Mouse (Mus musculus) hindbrain, postnatal 0 days (tissue): ENCODE measurements around the gene Pced1b. TPM values are rescaled to one million over a fixed set of nuclear protein-coding genes. Genes with fewer than 3 reads are reported as not detected.

ENCODE experiments used
- ATAC-seq: fragments of 200-750 bp; cut with Nextera tagmentation; 2 replicates; pipeline ENCODE4 v1.8.0; 2017; ENCODE audit warnings: mild to moderate bottlenecking, moderate TSS enrichment, moderate library complexity
- DNase-seq: peaks from one replicate; pipeline ENCODE4 v3.0.0-alpha.2; 2015; ENCODE audit warnings: low spot score
- H3K27ac ChIP-seq: fragments of 300-500 bp; sonication (generic); 2 replicates; pipeline ENCODE4 v1.5.1; 2014; ENCODE audit warnings: mild to moderate bottlenecking
- H3K27me3 ChIP-seq: fragments of 300-500 bp; sonication (generic); 2 replicates; pipeline ENCODE4 v1.6.1; 2014; ENCODE audit warnings: low read length, mixed read lengths; ENCODE audit not compliant: insufficient read depth
- H3K36me3 ChIP-seq: fragments of 300-500 bp; sonication (generic); 2 replicates; pipeline ENCODE4 v1.6.1; 2014; ENCODE audit warnings: low read length, mixed read lengths; ENCODE audit not compliant: insufficient read depth
- H3K4me1 ChIP-seq: fragments of 300-500 bp; sonication (generic); 2 replicates; pipeline ENCODE4 v1.6.1; 2014; ENCODE audit warnings: antibody characterized with exemption, low read length, mixed read lengths; ENCODE audit not compliant: insufficient read depth
- H3K4me2 ChIP-seq: fragments of 300-500 bp; sonication (generic); 2 replicates; pipeline ENCODE4 v1.6.1; 2014; ENCODE audit warnings: low read depth, mild to moderate bottlenecking, low read length, moderate library complexity, mixed read lengths
- H3K4me3 ChIP-seq: fragments of 300-500 bp; sonication (generic); 2 replicates; pipeline ENCODE4 v1.5.1; 2014; ENCODE audit warnings: low read length
- H3K9ac ChIP-seq: fragments of 300-500 bp; sonication (generic); replicated peaks from 2 replicates; pipeline ENCODE4 v1.6.1; 2014; ENCODE audit warnings: mild to moderate bottlenecking, low read length, moderate library complexity, mixed read lengths
- H3K9me3 ChIP-seq: fragments of 300-500 bp; sonication (generic); 2 replicates; pipeline ENCODE4 v1.6.1; 2016; ENCODE audit warnings: low read length, mixed read lengths
- CTCF ChIP-seq: IDR thresholded peaks from 2 replicates; pipeline ENCODE4 v1.5.1; 2016; ENCODE audit warnings: antibody characterized with exemption, control low read depth, low read depth
- WGBS: fragments of 180-500 bp; shearing (Covaris S2); extraction: QIAGEN DNeasy Blood & Tissue Kit; methylation state at CpG from one replicate; pipeline ENCODE4 v1.1.7; 2014; 5-methylcytosine and 5-hydroxymethylcytosine counted together
- polyA plus RNA-seq: library from polyadenylated mRNA; unstranded; fragments of >200 nt; fragmentation: Nextera tagmentation; extraction: Ambion mirVana; gene quantifications from 2 replicates; pipeline ENCODE4 v1.2.1, GENCODE M21; 2015
- total RNA-seq: library from RNA; depleted of rRNA; stranded (reverse); fragments of >200 nt; gene quantifications from 2 replicates; pipeline ENCODE4 v1.2.3, GENCODE M21; 2014

The Pced1b gene
- total and polyA plus RNA-seq, 2 experiments from 2014 or later = 5.0 to 6.7 TPM

DNA sequence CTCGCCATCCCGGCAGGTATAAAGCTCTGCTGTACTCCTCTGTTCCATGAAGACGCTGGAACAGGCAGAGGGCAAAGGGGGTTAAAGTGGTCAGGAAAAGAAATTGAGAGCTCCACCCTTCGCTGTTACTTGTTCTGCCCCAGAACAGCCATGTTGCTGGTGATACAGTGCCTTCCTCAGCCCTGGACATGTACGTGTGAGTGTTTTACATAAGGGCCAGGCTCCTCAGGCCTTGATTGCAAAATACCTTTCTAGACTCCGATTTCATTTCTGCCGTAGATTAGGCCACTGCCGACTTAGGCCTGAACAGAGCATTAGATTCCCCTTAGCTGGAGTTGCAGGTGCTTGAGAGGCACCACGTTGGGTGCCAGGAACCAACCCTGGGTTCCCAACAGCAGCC, 97.0 kb downstream of the Pced1b start:
- TF ChIP-seq CTCF = no peak
- H3K4me3 ChIP-seq = no peak overlapping the region
- no peak overlapping the region for H3K4me2 ChIP-seq
- WGBS = 91% methylated on average over 9 of the region's 9 CpGs
- no peaks in the 10 kb centered on the region for H3K27me3 ChIP-seq
- no peaks in the 10 kb centered on the region for H3K36me3 ChIP-seq
- no peaks in the 10 kb centered on the region for H3K9me3 ChIP-seq
- no peak overlapping the region for H3K9ac ChIP-seq
- no peaks in the 10 kb centered on the region for H3K4me1 ChIP-seq
- no peak for DNase-seq
- no peak overlapping the region for H3K27ac ChIP-seq
- no peak for ATAC-seq

DNA sequence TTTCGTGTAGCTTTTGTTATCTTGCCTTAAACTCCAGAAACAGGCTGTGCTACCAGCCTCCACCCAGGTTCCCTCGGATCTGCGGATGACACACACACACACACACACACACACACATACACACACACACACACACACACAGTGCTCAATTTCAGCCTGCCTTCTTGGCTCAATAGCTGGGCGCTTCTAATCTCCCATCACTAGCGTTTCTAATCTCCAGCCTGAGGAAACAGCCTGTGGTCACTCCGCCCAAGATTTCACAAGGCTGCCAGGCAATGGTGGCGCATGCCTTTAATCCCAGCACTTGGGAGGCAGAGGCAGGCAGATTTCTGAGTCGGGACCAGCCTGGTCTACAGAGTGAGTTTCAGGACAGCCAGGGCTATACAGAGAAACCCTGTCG, 98.2 kb downstream of the Pced1b start:
- no peak for DNase-seq

DNA sequence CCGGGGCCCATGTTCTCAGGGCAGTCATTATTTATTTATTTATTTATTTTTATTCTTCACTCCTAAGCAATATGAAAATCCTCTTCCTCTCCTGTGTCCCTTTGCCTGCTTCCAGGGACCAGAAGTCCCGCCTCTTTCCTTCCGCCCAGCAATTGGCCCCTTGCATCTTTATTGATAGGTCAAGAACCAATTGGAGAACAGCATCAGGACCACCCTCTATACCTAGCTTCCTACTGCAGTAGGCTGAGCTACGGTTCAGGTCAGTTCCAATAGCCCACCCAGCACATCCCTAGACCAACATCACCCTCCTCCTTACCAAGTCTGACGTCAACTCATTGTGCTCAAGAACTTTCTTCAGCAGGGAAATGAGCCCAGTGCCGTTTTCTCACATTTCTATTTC, 99.0 kb downstream of the Pced1b start:
- Histone ChIP-seq H3K9me3 (no peaks in the 10 kb centered on the region), H3K27ac (no peak overlapping the region), H3K9ac (no peak overlapping the region), H3K4me1 (no peaks in the 10 kb centered on the region), H3K36me3 (no peaks in the 10 kb centered on the region), H3K4me2 (no peak overlapping the region), H3K27me3 (no peaks in the 10 kb centered on the region), H3K4me3 (no peak overlapping the region)
- no peak for ATAC-seq
- no peak for TF ChIP-seq CTCF
- no peak for DNase-seq
- 77% methylated on average over 6 of the region's 6 CpGs for WGBS

More for the DNA sequence above, 98.2 kb downstream of the Pced1b start:
- ATAC-seq = no peak
- H3K4me3 ChIP-seq = no peak overlapping the region
- H3K27me3 ChIP-seq = no peaks in the 10 kb centered on the region
- no peak overlapping the region for H3K9ac ChIP-seq
- H3K4me2 ChIP-seq = no peak overlapping the region
- H3K27ac ChIP-seq = no peak overlapping the region
- H3K9me3 ChIP-seq = no peaks in the 10 kb centered on the region
- H3K36me3 ChIP-seq = no peaks in the 10 kb centered on the region
- TF ChIP-seq CTCF = no peak
- 94% methylated on average over 9 of the region's 9 CpGs for WGBS
- H3K4me1 ChIP-seq = no peaks in the 10 kb centered on the region

DNA sequence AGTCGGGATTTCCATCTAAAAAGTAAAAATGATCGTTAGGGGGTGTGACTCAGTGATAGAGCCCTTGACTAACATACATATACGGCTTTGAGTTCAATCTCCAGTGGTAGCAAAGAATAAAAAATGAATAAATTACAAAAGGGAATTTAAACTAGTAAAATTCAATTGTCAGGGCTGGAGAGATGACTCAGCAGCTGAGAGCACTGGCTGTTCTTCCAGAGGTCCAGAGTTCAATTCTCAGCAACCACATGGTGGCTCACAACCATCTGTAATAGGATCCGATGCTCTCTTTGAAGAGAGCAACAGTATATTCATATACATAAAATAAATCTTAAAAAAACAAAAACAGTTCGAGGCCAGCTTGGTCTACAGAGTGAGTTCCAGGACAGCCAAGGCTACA, 99.5 kb downstream of the Pced1b start:
- ATAC-seq (no peak), DNase-seq (no peak)
- Histone ChIP-seq H3K4me2 (no peak overlapping the region), H3K27ac (no peak overlapping the region), H3K4me1 (no peaks in the 10 kb centered on the region), H3K9me3 (no peaks in the 10 kb centered on the region), H3K27me3 (no peaks in the 10 kb centered on the region), H3K4me3 (no peak overlapping the region), H3K36me3 (no peaks in the 10 kb centered on the region), H3K9ac (no peak overlapping the region)
- TF ChIP-seq CTCF = no peak
- 87% methylated on average over 5 of the region's 5 CpGs for WGBS

DNA sequence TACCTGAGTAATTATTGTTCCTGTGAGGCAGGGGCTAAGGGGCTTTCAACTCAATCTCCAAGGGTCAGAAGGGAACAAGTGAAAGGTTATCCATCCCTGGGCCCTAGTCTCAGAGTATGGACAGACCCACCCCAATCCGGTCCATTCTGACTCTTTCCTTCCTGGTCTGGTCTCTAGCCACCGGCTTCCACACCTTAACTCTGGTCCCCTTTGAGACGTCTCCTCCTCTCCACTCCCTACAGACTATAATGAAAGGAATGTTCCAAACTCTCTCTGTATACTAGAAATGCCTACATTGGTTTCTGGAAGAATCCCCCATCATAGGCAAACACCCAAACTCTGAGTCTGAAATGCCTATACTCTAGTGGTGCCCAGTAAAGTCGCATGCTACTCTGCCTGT, 100.0 kb downstream of the Pced1b start:
- Histone ChIP-seq H3K9me3 (no peaks in the 10 kb centered on the region), H3K4me3 (no peak overlapping the region), H3K9ac (no peak overlapping the region), H3K27me3 (no peaks in the 10 kb centered on the region), H3K27ac (no peak overlapping the region), H3K36me3 (no peaks in the 10 kb centered on the region), H3K4me1 (no peaks in the 10 kb centered on the region), H3K4me2 (no peak overlapping the region)
- 86% methylated on average over 4 of the region's 4 CpGs for WGBS
- ATAC-seq (no peak), DNase-seq (no peak)
- TF ChIP-seq CTCF = no peak

DNA sequence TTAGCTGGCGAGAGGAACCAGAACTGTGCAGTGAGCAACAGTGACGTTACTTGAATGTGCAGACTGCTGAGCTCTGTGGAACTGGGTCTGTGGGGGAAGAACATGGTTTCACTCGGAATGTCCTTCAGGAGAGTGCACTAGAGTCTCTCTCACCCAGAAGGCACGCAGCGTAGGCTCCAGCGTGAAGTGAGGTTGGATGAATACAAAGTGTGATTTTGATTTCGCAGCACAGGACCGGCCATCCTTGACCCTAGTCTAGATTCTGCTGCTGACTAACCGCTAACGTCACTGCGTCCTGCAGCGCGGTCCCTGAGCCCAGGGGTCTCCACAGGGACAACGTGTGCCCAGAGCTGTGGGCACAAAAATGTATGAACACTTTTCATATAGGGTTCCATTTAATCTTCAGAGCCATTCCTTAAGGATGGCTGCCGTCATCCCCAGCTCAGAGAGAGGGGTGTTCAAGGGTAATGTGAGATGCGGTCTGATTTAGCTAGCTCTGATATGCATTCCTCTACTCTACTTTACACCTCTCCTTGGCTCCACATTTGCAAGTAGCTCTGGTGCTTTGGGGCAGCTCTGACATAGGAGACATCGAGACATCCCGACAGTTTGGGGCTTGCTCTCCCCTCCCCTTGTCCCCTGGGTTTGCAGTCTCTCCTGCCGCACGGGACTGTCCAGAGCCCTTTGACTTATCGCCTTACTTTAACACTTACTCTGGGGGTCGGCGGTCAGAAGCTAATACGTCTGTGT, 101.8 kb downstream of the Pced1b start:
- no peak for TF ChIP-seq CTCF
- no peaks in the 10 kb centered on the region for H3K4me1 ChIP-seq
- no peaks in the 10 kb centered on the region for H3K36me3 ChIP-seq
- no peak overlapping the region for H3K27ac ChIP-seq
- H3K27me3 ChIP-seq = no peaks in the 10 kb centered on the region
- no peak overlapping the region for H3K4me3 ChIP-seq
- no peaks in the 10 kb centered on the region for H3K9me3 ChIP-seq
- WGBS = 87% methylated on average over 24 of the region's 24 CpGs
- H3K4me2 ChIP-seq = no peak overlapping the region
- no peak overlapping the region for H3K9ac ChIP-seq
- ATAC-seq (no peak), DNase-seq (no peak)

DNA sequence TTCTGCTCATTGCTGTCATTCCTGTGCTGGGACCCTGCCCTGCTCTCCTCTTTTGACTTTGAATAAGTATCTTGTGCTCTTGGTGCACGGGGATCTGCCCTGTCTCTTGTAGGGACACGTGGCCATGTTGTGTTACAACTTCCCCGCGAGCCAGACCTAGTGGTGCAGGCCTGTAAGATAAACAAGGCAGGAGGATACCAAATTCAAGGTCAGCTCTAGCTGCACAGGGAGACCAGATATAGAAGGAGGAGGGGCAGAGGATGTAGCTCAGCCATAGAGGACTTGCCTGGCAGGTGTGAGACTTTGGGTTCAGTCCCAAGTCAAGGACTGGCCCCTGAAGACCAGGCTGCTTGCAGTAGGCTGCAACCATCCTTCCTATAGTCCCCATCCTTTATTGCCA, 103.6 kb downstream of the Pced1b start:
- 89% methylated on average over 4 of the region's 4 CpGs for WGBS

More for the DNA sequence above, 103.6 kb downstream of the Pced1b start:
- DNase-seq (no peak), ATAC-seq (no peak)
- no peaks in the 10 kb centered on the region for H3K27me3 ChIP-seq
- no peak overlapping the region for H3K4me3 ChIP-seq
- H3K27ac ChIP-seq = no peak overlapping the region
- no peak for TF ChIP-seq CTCF
- H3K36me3 ChIP-seq = no peaks in the 10 kb centered on the region
- H3K4me1 ChIP-seq = no peaks in the 10 kb centered on the region
- H3K4me2 ChIP-seq = no peak overlapping the region
- H3K9me3 ChIP-seq = no peaks in the 10 kb centered on the region
- no peak overlapping the region for H3K9ac ChIP-seq
